Mouse (Mus musculus): Measurements from ENCODE around the gene Fut9.

Fut9 gene

DNA sequence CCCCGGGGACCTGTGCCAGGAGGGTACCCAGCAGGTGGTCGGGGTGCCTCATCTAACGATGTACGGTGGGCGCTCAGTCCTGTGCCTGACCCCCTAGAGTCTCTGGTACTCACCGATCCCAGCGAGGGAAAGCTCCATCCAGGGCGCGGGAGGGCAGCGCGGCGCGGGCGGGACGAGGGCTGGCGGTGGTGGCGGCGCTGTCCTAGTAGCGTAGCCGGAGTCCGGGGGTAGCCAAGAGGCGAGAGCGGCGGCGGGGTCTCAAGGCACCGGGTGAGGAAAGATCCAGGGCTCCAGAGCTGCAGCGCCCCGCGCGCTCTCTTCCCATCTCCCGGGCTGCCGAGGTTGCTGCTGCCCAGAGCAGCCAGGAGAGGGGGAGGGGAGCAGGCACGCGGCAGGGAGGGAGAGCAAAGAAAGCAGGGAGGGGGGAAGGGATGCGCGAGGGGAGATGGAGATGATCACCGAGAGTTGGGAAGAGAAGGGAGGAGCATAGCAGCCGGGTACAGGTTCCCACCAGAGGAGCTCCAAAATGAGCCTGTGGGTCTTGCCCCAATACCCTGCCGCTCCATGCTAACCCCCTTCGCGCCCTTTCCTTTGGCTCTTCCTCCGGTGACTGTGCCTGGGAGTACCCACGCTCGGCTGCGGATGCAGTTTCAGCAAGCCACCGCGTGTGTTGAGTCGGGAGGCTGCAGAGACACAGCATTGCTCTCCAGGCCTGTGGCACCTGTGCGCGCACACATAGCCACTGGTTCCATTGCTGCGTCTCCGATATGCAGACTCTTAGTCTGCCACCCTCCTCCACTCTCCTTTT lies at the start of gene Fut9:
TSS of gene Fut9 (minus strand) at position 769 of the 808 bp plus-strand sequence.
- peak; percentile 85 for DNase-seq

DNA sequence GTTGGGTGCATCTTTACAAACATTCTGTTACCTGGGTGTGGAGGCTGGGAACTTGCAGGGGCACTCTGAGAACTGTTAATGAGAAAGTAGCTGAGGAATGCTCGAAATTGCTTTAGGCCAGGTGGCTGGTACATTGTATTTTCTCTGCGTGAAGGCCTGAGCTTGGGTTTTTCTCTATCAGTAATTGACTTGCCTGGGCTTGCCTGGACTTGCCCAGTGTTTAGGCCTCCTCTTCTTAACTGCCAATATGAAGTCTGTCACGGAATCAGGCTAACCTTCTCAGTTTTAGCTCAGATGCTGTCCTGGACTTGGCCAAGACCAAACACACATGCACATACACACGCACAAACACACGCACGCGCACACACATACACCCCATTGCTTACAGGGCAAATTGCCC lies 15.7 kb upstream of the Fut9 start:
- no peak for DNase-seq

DNA sequence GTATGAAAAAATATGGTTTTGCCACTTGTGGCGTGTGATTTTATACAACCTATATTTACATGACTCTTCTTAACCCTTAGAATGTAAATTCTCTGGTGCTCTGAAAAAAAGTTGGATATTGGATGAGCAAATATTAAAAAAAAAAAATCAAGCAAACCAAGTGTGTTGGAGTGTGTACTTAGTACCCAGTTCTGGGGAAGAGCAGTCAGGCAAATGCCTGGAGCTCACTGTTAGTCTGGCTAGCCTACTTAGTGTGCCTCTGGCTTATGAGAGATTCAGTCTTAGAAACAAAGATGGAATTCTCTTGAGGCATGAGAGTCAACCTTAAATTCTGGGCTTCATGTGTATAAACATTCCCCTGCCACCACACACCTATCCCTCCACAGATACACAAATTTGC lies 13.3 kb upstream of the Fut9 start:
- DNase-seq, result no peak

DNA sequence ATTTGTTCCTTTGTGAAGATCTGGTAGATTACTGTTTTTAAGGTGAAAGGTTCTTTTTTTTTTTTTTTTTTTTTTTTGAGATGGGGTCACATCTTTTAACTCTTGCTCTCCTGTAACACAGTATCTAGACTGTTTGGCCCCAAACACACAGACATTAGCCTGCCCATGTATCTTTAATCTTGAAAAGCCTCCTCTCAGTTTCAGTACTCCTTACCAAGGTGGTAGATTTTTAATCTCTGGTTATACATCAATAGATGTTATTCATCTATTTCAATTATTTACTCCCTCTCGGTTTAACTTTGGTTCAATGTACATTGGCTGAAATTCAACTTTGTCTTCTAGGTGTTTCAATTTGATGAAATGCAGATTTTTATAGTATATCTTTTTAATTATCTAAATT lies 10.0 kb upstream of the Fut9 start:
- no peak for DNase-seq

DNA sequence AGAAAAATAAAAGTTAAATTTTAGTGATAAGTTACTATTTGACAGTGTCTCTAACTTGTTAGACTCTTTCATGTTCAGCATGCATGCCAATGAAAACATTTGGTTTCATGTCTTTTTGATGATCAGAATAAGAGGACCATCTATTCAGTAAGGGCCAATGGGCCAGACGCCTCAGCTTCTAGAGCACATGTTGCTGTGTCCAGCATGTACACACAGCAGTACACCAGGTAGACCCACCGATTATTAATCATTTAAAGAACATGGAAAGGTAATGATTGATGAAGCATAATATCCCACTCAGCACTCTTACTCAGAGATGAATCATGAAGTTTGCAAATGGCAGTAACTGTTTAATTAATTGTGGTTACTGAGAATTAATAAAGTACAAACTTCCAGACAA lies 1.7 kb upstream of the Fut9 start:
- no peak for DNase-seq

DNA sequence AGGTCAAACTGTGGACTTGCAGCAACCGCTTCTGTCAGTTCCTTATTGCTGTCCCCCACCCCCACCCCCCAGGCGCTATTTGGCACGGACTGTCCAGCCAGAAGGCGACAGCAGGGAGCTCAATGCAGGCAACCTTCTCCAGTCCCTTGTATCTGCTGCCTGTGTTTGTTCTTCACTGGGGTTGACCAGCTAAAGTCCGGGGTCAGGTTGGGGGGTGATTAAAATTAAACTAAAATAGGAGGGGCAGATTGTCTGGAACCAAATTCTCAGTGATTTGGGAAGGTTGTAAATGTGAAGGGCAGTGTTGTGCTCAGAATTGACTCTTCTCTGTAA lies 206 bp upstream of the Fut9 start:
- DNase-seq, result no peak

DNA sequence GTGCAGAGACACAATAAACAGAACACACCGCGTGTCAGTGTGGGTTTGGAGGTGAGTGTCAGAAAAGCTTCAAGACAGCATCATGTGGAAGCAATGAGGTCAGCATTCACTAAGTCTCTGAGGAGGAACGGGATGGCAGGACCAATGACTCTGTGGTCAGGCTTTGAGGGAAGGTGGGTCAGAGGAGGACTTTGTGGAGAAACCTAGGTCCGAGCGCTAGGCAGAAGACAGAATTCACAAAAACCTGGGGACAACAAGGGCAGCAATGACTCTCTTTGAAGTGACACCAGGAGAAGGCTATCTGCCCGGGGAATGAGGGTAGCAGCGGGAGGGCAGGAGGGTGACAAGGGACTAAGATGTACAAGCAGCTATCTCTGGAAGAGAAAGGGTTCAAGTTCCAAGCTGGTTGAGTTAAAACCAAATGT lies 981 bp downstream of the Fut9 start:
- DNase-seq, result no peak

DNA sequence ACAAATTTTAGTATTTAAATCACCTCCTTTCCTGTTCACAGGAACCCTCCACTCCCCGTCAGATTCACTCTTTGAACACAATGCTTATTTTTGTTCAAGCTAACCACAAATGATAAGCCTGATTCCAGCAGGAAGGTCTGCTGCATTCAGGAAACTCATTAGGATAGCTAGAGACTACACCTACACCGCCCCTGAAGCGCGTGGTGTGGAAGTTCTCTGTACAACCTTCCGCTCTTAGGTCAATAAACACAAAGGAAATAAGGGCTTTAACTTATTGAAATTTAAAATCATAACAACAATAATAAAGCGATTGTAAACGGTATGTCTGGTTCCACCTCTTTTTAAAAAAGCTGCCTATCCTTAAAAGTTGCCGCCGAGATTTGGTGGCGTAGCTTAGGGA lies 1.6 kb downstream of the Fut9 start:
- DNase-seq, result no peak

DNA sequence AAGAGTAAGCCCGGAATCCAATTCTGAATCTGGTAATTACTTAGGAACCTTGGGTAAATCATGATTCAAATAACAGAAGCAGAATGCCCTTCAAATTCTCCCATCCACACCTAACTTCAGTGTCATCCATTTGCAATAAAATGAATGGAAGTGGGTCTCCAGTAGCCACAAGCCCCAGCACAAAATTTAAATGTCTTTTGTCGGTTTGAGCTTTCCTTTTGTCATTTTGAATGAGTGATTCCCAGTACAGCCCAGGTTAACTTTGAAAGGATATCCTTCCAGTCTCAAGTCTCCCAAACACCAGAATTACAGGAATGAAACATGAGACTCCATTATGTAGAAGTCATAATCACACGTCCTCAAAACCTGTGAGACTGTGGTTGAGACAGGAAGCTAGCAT lies 3.9 kb downstream of the Fut9 start:
- DNase-seq, result no peak

DNA sequence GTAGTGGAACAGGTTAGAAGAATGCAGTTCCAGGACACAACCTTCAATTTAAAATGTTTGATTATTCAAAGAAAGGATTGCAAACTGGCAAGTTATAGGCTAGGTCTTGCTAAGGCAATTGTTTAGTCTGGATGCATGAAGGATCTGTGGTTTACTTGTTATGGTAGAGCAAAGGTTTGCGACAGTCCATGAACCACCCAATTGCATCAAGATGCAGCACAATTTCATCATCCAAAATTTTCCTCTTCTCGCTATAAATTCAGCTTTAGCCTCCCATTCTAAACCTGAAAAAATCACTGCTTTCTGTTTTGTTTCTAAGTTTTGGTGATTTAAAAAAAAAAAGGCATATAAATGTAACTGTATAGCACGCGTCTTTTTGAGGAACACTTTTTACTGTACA lies 14.8 kb downstream of the Fut9 start:
- no peak for DNase-seq

DNA sequence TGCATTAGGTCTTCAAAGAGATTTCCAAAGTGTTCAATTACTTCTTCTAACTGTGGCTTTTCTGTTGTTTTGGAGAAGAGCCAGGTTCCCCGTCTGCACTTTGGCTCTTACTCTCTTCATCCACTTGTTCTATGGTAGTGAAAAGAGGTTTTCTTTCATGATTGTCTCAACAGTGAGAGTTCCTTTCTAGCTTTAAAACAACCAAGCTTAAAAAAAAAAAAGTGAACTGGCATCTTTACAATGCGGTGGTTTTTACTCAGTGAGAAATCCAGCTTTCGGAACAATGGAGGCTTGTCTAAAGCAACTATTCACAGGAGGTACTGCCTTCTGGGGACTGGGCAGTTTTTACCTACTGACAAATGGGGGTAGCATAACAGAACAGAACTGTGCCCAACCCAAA lies 31.4 kb downstream of the Fut9 start:
- DNase-seq, result no peak

DNA sequence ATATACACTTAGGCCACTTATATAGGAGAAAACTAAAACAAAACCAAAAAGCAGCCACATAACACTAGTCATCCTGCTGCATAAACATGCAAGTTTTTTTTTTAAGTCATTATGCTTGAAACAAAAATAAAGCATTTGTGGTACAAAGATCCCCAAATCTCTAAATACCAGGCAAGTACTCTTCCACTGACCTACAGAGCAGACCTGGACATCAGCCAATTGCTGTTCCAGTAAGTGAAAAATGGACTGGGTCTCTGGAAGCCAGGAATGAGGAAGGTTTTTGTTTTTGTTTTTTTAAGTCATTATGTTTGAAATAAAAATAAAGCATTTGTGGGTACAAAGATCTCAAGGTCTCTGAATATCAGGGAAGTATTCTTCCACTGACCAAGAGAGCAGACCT lies 37.0 kb downstream of the Fut9 start:
- no peak for DNase-seq

DNA sequence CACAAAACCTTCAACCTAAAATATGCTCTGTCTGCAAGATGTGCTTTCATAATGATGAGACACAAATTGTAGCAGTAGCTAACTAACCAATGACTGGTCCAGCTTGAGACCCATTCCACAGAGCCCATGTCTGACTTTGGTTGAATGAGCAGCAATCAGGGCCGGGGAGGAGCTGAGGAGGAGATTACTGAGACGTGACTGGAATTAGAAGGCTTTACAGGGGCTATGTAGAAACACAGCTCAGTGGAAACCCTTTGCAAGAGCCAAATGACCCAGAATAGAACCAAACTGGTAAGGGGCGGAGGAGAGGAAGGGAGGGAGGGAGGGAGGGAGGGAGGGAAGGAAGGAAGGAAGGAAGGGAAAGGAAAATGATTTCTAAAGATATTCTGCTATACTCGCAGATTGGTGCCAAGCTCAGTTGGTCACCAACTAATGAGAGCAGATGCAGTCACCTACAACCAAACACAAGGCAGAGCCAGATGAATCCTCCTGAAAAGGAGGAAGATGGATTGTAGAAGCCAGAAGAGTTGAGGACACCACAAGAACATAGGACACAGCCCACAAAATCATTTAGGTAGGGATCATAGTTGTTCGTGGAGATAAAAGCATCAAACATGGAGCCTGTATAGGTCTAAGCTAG lies 42.0 kb downstream of the Fut9 start:
- no peak for DNase-seq

DNA sequence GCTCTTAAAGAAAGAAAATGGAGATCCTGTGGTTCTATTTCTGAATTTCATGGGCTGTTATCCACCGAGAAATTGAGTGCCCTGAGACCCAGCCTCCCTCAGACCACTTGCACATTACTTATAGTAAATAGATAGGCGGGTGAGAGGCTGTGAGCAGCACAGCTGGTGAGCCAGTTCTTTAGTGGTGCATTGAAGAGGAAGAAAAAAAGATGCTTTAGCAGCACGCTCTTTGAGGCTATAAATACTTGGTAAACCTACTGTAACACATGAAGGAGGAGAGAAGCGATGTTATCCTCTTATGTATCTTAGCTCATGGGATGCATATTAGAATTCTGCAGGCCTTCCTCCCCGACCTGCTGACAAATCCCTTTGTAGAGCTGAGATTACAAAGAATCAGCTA lies 58.5 kb downstream of the Fut9 start:
- DNase-seq, result no peak

DNA sequence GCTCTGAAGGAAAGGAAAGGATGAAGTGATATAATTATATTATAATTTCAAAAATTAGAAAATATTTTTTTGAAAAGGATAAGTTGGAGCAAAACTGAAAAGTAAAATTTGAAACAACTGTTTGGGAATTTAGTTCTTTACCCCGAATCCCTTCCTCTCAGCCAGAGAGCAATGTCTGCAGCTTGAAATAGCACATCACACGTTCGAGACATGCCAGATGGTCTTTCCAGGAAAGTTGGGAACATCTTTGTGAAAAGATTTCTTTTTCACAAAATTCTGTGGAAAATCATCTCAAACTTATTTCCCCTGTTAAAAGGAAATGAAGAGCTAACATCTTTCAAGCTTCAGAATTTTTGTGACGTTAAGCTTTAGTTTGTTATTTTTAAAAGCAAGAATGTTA lies 61.3 kb downstream of the Fut9 start:
- DNase-seq, result no peak

DNA sequence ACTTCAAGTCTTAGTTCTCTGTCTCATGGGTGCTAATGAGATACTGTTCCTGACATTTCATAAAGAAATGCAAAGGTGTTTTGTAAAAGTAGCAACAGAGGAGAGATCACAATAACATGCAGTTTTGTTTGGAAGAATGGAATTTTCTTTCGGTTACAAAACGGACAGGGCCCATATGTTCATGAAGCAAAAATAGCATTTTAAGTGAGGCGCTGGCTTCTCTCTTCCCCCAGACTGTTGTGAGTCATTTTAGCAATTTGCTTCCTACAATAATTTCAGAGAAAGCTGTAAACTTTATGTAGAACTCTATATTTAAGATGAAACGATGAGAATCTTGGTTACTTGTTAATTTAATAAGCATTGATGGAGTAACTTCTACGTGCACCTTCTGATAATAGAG lies 78.5 kb downstream of the Fut9 start:
- no peak for DNase-seq

DNA sequence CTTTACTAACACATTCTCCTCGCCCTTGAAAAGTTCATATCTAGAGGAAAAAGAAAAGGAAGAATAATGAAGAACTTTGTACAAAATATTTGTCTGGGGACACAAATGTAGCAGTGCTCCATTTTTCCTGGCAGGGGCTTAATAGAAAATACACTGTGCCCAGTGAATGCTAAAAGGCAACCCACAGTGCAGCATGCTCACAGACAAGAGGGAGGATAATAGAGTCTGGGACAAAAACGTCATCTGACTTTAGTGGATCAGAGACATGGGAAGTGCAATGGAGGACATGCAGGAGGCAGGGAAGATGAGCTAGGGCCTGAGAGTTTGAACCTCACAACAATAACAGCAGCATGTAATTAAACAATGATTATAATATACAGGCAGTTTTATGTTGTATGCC lies 86.1 kb downstream of the Fut9 start:
- DNase-seq, result no peak

DNA sequence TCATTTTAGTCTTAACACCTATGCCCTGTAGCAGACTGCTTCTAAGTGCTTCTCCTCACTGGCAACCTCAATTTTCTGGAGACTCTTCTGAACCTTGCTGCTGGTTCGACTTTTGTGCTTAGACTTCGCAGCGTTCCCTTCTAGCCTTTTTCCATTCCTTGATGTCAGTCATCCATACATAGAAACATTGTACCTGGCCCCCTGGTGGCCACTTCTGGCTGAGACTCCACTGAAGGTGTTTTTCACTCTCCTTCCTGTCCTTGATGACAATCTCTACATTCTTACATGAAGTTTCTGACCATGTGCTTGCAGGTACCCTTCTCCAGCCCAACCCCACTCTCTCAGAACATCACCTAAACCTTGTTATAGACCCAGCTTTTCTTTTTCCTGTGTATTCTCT lies 115.1 kb downstream of the Fut9 start:
- no peak for DNase-seq

DNA sequence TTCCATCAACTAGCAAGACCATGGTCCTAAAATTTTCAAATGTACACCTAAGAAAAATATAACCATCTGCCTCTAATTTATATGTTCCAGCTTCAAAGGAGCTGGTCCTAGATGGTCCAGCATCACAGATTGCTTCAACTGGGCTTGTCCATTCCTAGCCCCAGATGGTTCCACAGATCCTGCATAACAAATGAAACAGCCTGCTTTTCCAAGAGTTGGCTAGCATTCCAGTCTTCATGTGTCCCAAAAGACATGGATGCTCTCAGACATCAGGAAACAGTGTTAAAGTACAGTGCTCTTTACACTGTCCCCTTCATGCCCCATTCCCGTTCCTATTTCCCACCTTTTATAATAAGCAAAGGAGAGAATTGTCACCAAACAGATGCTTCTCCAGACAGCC lies 135.8 kb downstream of the Fut9 start:
- DNase-seq, result no peak

DNA sequence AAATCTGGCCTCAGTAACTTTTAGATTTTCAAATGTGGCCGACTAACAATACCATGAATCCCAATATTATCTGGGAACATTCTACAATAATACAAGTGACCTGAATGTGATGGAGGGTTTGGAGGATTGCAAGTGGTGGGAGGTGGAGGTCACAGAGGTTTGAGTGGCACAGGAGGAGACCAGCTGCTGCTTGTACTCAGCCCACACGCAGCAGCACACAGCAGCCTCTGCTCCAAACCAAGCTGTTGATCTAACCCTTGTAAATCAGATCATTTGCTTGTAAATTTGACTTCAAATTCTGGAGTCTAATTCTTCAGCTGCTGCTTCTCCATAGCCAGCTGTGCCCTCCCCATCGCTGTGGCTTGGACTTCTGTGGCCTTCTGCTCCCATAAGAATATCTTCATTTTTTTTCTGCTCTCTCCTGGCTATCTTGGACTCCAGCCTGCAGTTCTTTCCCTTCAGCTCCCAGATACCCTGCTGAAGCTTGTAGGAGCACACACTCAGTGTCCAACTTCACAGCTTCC lies 138.8 kb downstream of the Fut9 start:
- DNase-seq, result no peak

DNA sequence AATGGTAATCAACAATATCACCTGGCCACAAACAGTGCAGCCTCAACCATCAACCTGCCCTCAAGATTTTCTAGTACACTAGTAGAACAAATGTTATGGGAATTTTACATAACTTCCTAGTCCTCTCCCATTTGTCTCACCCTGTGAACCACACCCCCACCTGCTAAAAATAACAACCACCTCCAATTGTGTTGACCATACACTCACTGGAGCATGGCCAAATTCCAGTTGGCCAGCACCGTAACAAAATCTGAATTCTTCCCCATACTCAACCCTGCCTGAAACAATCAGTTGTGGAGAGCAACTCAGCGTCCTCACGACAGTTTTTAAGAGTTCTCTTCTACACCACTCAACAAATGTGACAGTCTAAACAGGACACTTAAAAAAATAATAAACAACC lies 141.3 kb downstream of the Fut9 start:
- DNase-seq, result no peak

DNA sequence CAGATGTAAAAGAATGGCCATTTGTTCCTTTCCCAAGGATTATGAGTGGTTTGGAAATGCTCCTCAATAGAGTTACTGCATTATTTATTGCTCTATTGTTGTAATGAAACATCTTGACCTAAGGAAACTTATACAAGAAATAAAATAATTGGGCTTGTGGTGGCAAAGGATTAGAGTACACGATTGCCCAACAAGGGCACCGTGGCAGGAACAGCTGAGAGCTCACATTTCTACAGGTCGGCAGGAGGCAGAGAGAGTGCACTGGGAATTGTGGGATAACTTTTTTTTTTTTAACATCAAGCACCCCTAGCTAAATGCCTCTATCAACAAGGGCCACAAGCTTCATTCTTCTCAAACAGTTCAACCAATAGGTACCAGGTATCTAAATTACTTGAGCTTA lies 148.1 kb downstream of the Fut9 start:
- no peak for DNase-seq

DNA sequence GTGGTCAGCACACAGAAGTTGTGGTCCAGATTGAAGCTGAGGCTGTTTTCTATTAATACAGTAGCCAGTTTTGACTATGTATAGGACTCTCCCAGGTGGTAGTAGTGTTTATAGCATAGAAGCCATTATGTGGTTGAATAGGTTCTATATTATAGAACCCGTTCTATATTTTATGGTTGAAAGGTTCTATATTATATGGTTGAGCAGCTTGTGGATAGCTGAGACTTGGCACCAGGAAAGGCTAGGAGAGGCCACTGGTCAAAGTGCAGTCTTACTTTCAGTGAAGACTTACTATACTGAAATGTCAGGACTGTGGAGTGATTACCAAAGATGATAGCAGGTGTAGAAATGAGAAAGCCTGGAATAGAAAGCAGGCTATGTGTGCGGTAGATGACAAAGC lies 151.9 kb downstream of the Fut9 start:
- DNase-seq, result no peak

DNA sequence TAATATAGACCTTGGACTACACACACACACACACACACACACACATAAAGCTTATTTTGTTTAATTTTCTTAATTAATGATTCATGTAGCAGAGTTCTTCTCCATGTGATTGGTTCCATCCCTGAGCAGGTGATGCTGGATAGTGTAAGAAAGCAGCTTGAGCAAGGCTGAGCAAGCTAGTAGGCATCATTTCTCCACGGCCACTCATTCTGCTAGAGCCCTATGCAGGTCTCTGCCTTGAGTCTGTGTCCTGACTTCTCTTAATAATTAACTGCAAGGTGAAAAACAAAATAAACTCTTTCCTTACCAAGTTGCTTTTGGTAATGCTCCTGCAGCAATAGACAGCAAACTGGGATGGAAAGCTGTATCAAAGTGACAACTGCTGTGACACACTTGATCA lies 152.5 kb downstream of the Fut9 start:
- DNase-seq, result no peak

DNA sequence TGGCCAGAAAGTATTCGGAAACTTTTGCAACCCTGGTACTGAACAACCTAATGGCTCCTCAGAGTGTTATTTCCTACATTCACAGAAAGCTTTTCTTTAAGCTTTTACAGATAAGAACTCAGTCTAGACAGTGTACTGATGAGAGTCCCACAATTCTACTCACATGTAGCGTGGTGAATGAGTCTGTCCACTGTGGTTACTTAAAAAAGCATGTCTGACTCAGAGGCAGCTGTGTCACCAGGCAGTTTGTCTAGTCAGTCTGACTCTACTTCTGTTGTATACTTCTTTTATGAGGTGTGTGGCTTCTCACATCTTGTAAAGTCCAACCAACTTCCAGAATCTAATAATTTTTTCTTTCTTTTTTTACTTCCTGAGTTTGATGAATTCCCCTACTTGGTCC lies 154.5 kb downstream of the Fut9 start:
- no peak for DNase-seq

All from right cerebral cortex, postnatal 14 days (tissue).